Mouse (Mus musculus): Measurements from ENCODE around the gene Tbc1d14. TPM values are rescaled to one million over a fixed set of nuclear protein-coding genes. Genes with fewer than 3 reads are reported as not detected.

The Tbc1d14 gene
- polyA plus RNA-seq, 1 experiment from 2014 or later = 26.0 TPM

GRCm38 (mm10) chr5:36525216-36525615, 67.9 kb downstream of the Tbc1d14 start:
- H3K4me2 ChIP-seq = no peak overlapping the region
- H3K9ac ChIP-seq (ENCODE audit: low read depth, low read length) = no peak overlapping the region
- no peak overlapping the region for H3K27ac ChIP-seq (ENCODE audit: low read depth, low read length)
- H3K9me3 ChIP-seq (ENCODE audit: control insufficient read depth, low read length) = no peaks in the 10 kb centered on the region
- peaks cover 20% of the 10 kb centered on the region for H3K4me1 ChIP-seq (replicated peaks; ENCODE audit: control insufficient read depth, insufficient read depth, low read length)
- WGBS = 77% methylated on average over 2 of the region's 2 CpGs
- peaks cover 10% of the 10 kb centered on the region; the same call in 1 of the 2 replicates for H3K36me3 ChIP-seq (ENCODE audit: control insufficient read depth, insufficient read depth, low read length)
- H3K27me3 ChIP-seq (replicated peaks; ENCODE audit: control insufficient read depth, insufficient read depth, low read length) = no peaks in the 10 kb centered on the region
- no peak overlapping the region for H3K4me3 ChIP-seq (ENCODE audit: low read depth, low read length)
- ATAC-seq (replicated peaks; ENCODE audit: low FRiP score) = no peak
- no peak for DNase-seq (ENCODE audit: low spot score)

GRCm38 (mm10) chr5:36523219-36523703, 69.8 kb downstream of the Tbc1d14 start:
- H3K36me3 ChIP-seq (ENCODE audit: control insufficient read depth, insufficient read depth, low read length) = peaks cover 18% of the 10 kb centered on the region; the same call in 1 of the 2 replicates
- peak overlapping the region; percentile 36; the same call in 1 of the 2 replicates for H3K27ac ChIP-seq (ENCODE audit: low read depth, low read length)

GRCm38 (mm10) chr5:36522782-36523181, 70.3 kb downstream of the Tbc1d14 start:
- Histone ChIP-seq H3K36me3 (ENCODE audit: control insufficient read depth, insufficient read depth, low read length) (peaks cover 23% of the 10 kb centered on the region; the same call in 1 of the 2 replicates), H3K27ac (ENCODE audit: low read depth, low read length) (peak overlapping the region; percentile 36; the same call in 1 of the 2 replicates)
- WGBS = 48% methylated on average over 2 of the region's 2 CpGs

More at GRCm38 (mm10) chr5:36523219-36523703, 69.8 kb downstream of the Tbc1d14 start:
- Histone ChIP-seq H3K9me3 (ENCODE audit: control insufficient read depth, low read length) (no peaks in the 10 kb centered on the region), H3K4me3 (ENCODE audit: low read depth, low read length) (no peak overlapping the region), H3K27me3 (replicated peaks; ENCODE audit: control insufficient read depth, insufficient read depth, low read length) (no peaks in the 10 kb centered on the region), H3K4me2 (no peak overlapping the region), H3K9ac (ENCODE audit: low read depth, low read length) (no peak overlapping the region), H3K4me1 (replicated peaks; ENCODE audit: control insufficient read depth, insufficient read depth, low read length) (peaks cover 6% of the 10 kb centered on the region; the same call in 1 of the 2 replicates)
- no peak for DNase-seq (ENCODE audit: low spot score)
- WGBS = 49% methylated on average over 5 of the region's 5 CpGs
- peak; percentile 83 for ATAC-seq (replicated peaks; ENCODE audit: low FRiP score)

GRCm38 (mm10) chr5:36519751-36520150, 73.3 kb downstream of the Tbc1d14 start:
- no peak for DNase-seq (ENCODE audit: low spot score)
- H3K4me1 ChIP-seq (replicated peaks; ENCODE audit: control insufficient read depth, insufficient read depth, low read length) = peaks cover 6% of the 10 kb centered on the region; the same call in 1 of the 2 replicates
- ATAC-seq (replicated peaks; ENCODE audit: low FRiP score) = no peak
- H3K27ac ChIP-seq (ENCODE audit: low read depth, low read length) = no peak overlapping the region
- H3K9ac ChIP-seq (ENCODE audit: low read depth, low read length) = no peak overlapping the region
- peaks cover 21% of the 10 kb centered on the region; the same call in 1 of the 2 replicates for H3K36me3 ChIP-seq (ENCODE audit: control insufficient read depth, insufficient read depth, low read length)
- no peaks in the 10 kb centered on the region for H3K27me3 ChIP-seq (replicated peaks; ENCODE audit: control insufficient read depth, insufficient read depth, low read length)
- 91% methylated on average over 3 of the region's 3 CpGs for WGBS
- H3K9me3 ChIP-seq (ENCODE audit: control insufficient read depth, low read length) = no peaks in the 10 kb centered on the region
- H3K4me3 ChIP-seq (ENCODE audit: low read depth, low read length) = no peak overlapping the region
- no peak overlapping the region for H3K4me2 ChIP-seq

More at GRCm38 (mm10) chr5:36522782-36523181, 70.3 kb downstream of the Tbc1d14 start:
- Histone ChIP-seq H3K4me3 (ENCODE audit: low read depth, low read length) (no peak overlapping the region), H3K4me2 (no peak overlapping the region), H3K9me3 (ENCODE audit: control insufficient read depth, low read length) (no peaks in the 10 kb centered on the region), H3K4me1 (replicated peaks; ENCODE audit: control insufficient read depth, insufficient read depth, low read length) (peaks cover 6% of the 10 kb centered on the region; the same call in 1 of the 2 replicates), H3K27me3 (replicated peaks; ENCODE audit: control insufficient read depth, insufficient read depth, low read length) (no peaks in the 10 kb centered on the region), H3K9ac (ENCODE audit: low read depth, low read length) (no peak overlapping the region)
- no peak for DNase-seq (ENCODE audit: low spot score)
- no peak for ATAC-seq (replicated peaks; ENCODE audit: low FRiP score)

- H3K4me3 ChIP-seq (ENCODE audit: low read depth, low read length) = no peak overlapping the region
- no peaks in the 10 kb centered on the region for H3K9me3 ChIP-seq (ENCODE audit: control insufficient read depth, low read length)
- H3K27ac ChIP-seq (ENCODE audit: low read depth, low read length) = no peak overlapping the region
- DNase-seq (ENCODE audit: low spot score) (no peak), ATAC-seq (replicated peaks; ENCODE audit: low FRiP score) (no peak)
- H3K9ac ChIP-seq (ENCODE audit: low read depth, low read length) = no peak overlapping the region
- 86% methylated on average over 3 of the region's 3 CpGs for WGBS
- no peaks in the 10 kb centered on the region for H3K4me1 ChIP-seq (replicated peaks; ENCODE audit: control insufficient read depth, insufficient read depth, low read length)
- no peaks in the 10 kb centered on the region for H3K27me3 ChIP-seq (replicated peaks; ENCODE audit: control insufficient read depth, insufficient read depth, low read length)
- peaks cover 19% of the 10 kb centered on the region; the same call in 1 of the 2 replicates for H3K36me3 ChIP-seq (ENCODE audit: control insufficient read depth, insufficient read depth, low read length)
- no peak overlapping the region for H3K4me2 ChIP-seq
Observed at GRCm38 (mm10) chr5:36517596-36517995, 75.5 kb downstream of the Tbc1d14 start.

- H3K4me3 ChIP-seq (ENCODE audit: low read depth, low read length) = no peak overlapping the region
- no peak overlapping the region for H3K9ac ChIP-seq (ENCODE audit: low read depth, low read length)
- no peaks in the 10 kb centered on the region for H3K4me1 ChIP-seq (replicated peaks; ENCODE audit: control insufficient read depth, insufficient read depth, low read length)
- no peak overlapping the region for H3K4me2 ChIP-seq
- DNase-seq (ENCODE audit: low spot score) (no peak), ATAC-seq (replicated peaks; ENCODE audit: low FRiP score) (no peak)
- 86% methylated on average over 5 of the region's 5 CpGs for WGBS
- no peak overlapping the region for H3K27ac ChIP-seq (ENCODE audit: low read depth, low read length)
- no peaks in the 10 kb centered on the region for H3K9me3 ChIP-seq (ENCODE audit: control insufficient read depth, low read length)
- H3K36me3 ChIP-seq (ENCODE audit: control insufficient read depth, insufficient read depth, low read length) = peaks cover 15% of the 10 kb centered on the region; the same call in 1 of the 2 replicates
- no peaks in the 10 kb centered on the region for H3K27me3 ChIP-seq (replicated peaks; ENCODE audit: control insufficient read depth, insufficient read depth, low read length)
Observed at GRCm38 (mm10) chr5:36515558-36515957, 77.5 kb downstream of the Tbc1d14 start.

GRCm38 (mm10) chr5:36515126-36515525, 78.0 kb downstream of the Tbc1d14 start:
- ATAC-seq (replicated peaks; ENCODE audit: low FRiP score) (no peak), DNase-seq (ENCODE audit: low spot score) (no peak)
- Histone ChIP-seq H3K36me3 (ENCODE audit: control insufficient read depth, insufficient read depth, low read length) (peaks cover 15% of the 10 kb centered on the region; the same call in 1 of the 2 replicates), H3K27ac (ENCODE audit: low read depth, low read length) (no peak overlapping the region), H3K4me3 (ENCODE audit: low read depth, low read length) (no peak overlapping the region), H3K9ac (ENCODE audit: low read depth, low read length) (no peak overlapping the region), H3K9me3 (ENCODE audit: control insufficient read depth, low read length) (no peaks in the 10 kb centered on the region), H3K27me3 (replicated peaks; ENCODE audit: control insufficient read depth, insufficient read depth, low read length) (no peaks in the 10 kb centered on the region), H3K4me1 (replicated peaks; ENCODE audit: control insufficient read depth, insufficient read depth, low read length) (no peaks in the 10 kb centered on the region), H3K4me2 (no peak overlapping the region)
- 83% methylated on average over 1 of the region's 1 CpGs for WGBS

GRCm38 (mm10) chr5:36510956-36511355, 82.1 kb downstream of the Tbc1d14 start:
- Histone ChIP-seq H3K4me3 (ENCODE audit: low read depth, low read length) (no peak overlapping the region), H3K4me2 (no peak overlapping the region), H3K27me3 (replicated peaks; ENCODE audit: control insufficient read depth, insufficient read depth, low read length) (no peaks in the 10 kb centered on the region), H3K9me3 (ENCODE audit: control insufficient read depth, low read length) (no peaks in the 10 kb centered on the region), H3K4me1 (replicated peaks; ENCODE audit: control insufficient read depth, insufficient read depth, low read length) (no peaks in the 10 kb centered on the region), H3K9ac (ENCODE audit: low read depth, low read length) (no peak overlapping the region), H3K27ac (ENCODE audit: low read depth, low read length) (no peak overlapping the region), H3K36me3 (ENCODE audit: control insufficient read depth, insufficient read depth, low read length) (peaks cover 4% of the 10 kb centered on the region; the same call in 1 of the 2 replicates)
- ATAC-seq (replicated peaks; ENCODE audit: low FRiP score) (no peak), DNase-seq (ENCODE audit: low spot score) (no peak)
- 94% methylated on average over 2 of the region's 2 CpGs for WGBS

GRCm38 (mm10) chr5:36508351-36508750, 84.7 kb downstream of the Tbc1d14 start:
- Histone ChIP-seq H3K36me3 (ENCODE audit: control insufficient read depth, insufficient read depth, low read length) (peaks cover 5% of the 10 kb centered on the region; the same call in 1 of the 2 replicates), H3K4me1 (replicated peaks; ENCODE audit: control insufficient read depth, insufficient read depth, low read length) (no peaks in the 10 kb centered on the region), H3K9me3 (ENCODE audit: control insufficient read depth, low read length) (no peaks in the 10 kb centered on the region), H3K4me2 (no peak overlapping the region), H3K9ac (ENCODE audit: low read depth, low read length) (no peak overlapping the region), H3K27me3 (replicated peaks; ENCODE audit: control insufficient read depth, insufficient read depth, low read length) (no peaks in the 10 kb centered on the region), H3K4me3 (ENCODE audit: low read depth, low read length) (no peak overlapping the region), H3K27ac (ENCODE audit: low read depth, low read length) (no peak overlapping the region)
- no peak for ATAC-seq (replicated peaks; ENCODE audit: low FRiP score)
- DNase-seq (ENCODE audit: low spot score) = no peak
- 91% methylated on average over 10 of the region's 10 CpGs for WGBS
